Mouse (Mus musculus) ES-Bruce4 (cell line): ENCODE measurements at regions not wholly inside any gene's neighbourhood (a gene's known extent, or its start where the extent isn't known, plus 50 kb on each side); places are given as distances from the start of the nearest gene placed in this dataset.

Experiments
- CTCF ChIP-seq: IDR thresholded peaks from one replicate; pipeline ENCODE4 v1.8.1; 2011; ENCODE audit warnings: low read depth, low read length
- EP300 ChIP-seq: IDR thresholded peaks from 2 replicates; pipeline ENCODE4 v1.6.1; 2011; ENCODE audit warnings: low read depth, low read length; ENCODE audit not compliant: insufficient read depth
- POLR2A ChIP-seq: IDR thresholded peaks from one replicate; pipeline ENCODE4 v1.8.1; 2011; ENCODE audit warnings: low read length; ENCODE audit not compliant: insufficient read depth

DNA sequence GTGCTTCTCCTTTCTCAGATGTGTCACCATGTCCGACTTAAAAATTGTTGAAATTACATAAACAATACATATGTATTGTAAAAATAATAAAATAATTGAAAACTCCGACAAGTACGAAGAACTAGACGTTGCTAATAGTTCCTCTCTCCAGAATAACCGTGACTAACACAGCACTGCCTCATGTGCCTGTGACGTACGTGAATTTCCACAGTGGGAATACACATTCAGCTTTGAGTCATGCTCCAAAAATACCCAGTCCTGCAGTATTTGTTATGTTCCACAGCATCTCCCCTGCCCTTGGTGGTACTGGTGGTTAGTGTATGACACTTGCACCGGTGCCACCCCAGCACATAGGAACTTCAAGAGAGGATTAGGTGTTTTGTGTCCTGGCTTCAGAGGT lies 129.2 kb upstream of the Syt6 start:
- TF ChIP-seq EP300 (no peak), CTCF (no peak), POLR2A (no peak)
